Mouse (Mus musculus) cerebellum, postnatal 14 days (tissue): ENCODE measurements around the gene Golga2.

Experiments
- DNase-seq, 2 experiments: peaks; one replicate each; pipeline ENCODE4 v3.0.0; 2021; ENCODE audit warnings: mixed read lengths in 2 of 2

Gene Golga2

DNA sequence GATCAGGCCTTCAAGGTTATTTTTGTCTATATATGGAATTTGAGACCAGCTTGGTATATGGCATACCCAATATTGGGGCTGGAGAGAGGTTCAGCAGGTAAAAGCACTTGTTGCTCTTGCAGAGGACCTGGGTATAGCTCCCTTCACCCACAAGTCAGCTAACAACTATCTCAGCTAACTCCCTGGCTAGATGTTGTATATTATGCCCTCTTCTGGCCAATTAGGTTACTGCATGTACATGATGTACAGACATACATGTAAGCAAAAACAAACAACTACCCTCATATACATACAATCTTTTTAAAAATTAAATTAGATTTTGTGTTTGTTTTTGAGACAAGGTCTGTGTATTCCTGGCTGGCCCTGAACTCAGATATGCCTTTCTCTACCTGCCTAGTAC is 2.4 kb downstream of the Golga2 start:
- DNase-seq = peak; percentile 17 to 46

DNA sequence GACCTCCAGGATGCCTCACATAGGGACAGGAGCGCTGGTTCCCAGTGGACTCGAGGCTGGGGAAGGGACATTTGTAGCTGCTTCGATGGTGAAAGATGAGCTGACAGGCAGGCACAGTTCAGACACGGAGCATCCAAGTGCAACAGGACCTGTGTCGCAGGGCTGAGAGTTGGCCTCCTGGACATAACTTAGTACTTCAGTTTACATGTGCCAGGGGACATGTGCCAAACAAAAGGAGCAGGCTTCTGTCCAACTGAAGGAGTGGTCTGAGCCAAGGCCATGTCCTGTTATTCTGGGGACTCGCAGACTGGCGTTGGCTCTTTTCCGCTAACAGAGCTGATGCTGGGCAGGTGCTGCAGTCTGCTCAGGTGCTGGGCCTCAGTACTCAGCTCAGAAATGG is 7.2 kb downstream of the Golga2 start:
- peak; percentile 73 to 80 for DNase-seq

- DNase-seq = no peak
Measured at GRCm38 (mm10) chr2:32295285-32295684, 8.1 kb downstream of the Golga2 start.

- peak in 1 of 2 experiments; percentile 29 for DNase-seq
Measured at GRCm38 (mm10) chr2:32295842-32296241, 8.7 kb downstream of the Golga2 start.

- DNase-seq = no peak
Measured at GRCm38 (mm10) chr2:32299469-32299868, 12.3 kb downstream of the Golga2 start.

- DNase-seq = no peak
Measured at GRCm38 (mm10) chr2:32302952-32303351, 15.8 kb downstream of the Golga2 start.

- peak; percentile 79 to 84 for DNase-seq
Measured at GRCm38 (mm10) chr2:32304145-32304832, 17.1 kb downstream of the Golga2 start.

- DNase-seq = no peak
Measured at GRCm38 (mm10) chr2:32305668-32306067, 18.5 kb downstream of the Golga2 start.

- no peak for DNase-seq
Measured at GRCm38 (mm10) chr2:32306176-32306575, 19.0 kb downstream of the Golga2 start.

GRCm38 (mm10) chr2:32307247-32307798 is 20.1 kb downstream of the Golga2 start:
- DNase-seq = no peak

DNA sequence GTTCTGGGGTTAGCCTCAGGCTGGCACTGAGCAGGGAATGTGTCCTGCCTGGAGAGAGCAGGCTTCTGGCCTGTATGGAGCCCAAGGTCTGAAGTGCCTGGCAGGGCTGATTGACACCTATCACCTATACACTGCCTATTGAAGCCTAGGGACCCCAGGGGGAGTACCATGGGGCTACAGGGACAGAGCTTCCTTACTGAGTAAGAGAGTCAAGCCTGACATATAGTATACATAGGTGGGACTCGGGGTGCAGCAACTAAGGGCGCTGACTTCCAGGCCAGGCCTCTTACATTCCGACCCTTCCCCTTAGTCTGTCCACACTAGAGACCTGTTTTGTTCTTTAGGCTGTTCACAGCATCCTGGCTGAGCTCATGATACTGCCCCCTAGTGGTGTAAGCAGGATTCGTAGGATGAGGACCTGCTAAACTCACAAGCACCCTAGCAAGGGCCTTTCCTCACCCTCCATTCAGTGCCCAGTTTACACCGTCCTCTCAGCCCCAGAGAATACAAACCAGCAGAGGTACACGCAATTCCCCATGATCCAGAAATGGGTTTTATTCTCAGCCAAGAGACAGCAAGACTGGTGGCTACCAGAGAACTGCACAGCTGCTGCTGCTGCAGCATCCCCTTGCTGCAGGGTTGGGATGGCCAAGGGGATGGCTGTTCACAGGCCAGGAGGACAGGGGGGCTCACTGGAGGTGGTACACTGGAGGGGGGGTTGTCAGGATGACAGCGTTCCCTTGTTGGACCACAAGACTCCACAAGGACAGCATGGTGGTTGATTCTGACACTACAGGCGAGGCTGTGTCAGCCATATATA is 21.0 kb downstream of the Golga2 start:
- DNase-seq = peak; percentile 84 to 88

- no peak for DNase-seq
Measured at GRCm38 (mm10) chr2:32308870-32309568, 21.8 kb downstream of the Golga2 start.

- peak in 1 of 2 experiments; percentile 5 for DNase-seq
Measured at GRCm38 (mm10) chr2:32310096-32310845, 23.1 kb downstream of the Golga2 start.

- peak in 1 of 2 experiments; percentile 22 for DNase-seq
Measured at GRCm38 (mm10) chr2:32311443-32312317, 24.5 kb downstream of the Golga2 start.

DNA sequence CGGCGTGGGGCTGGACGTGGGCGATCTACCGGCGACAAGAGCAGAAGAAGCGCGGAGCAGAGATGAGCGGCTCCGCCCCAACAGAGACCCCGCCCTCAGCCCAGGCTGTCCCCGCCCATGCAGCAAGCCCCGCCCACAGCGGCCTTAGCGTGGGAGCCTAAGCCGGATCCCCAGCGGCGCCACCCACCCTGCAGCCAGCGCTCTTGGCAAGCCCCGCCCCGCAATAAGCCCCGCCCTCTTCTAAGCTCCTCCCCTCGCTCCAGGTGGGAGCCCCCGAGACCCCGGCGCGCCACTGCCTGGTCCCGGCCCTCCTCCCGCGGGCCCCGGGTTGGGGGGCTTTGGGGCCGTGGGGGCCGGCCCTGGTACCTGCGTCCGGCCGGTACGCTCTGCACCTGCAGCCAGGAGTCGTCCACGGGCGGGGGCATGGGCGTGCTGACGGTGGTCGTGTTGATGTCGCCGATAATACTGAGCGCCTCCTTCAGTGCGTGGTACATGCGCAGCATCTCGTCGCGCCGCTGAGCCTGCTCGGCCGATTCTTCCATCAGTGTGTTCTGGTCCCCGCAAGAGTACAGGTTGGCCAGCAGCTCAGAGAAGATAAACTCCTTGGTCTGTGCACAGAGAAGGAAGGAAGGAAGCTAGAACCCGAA is 25.3 kb downstream of the Golga2 start:
- peak; percentile 71 to 82 for DNase-seq

- no peak for DNase-seq
Measured at GRCm38 (mm10) chr2:32314831-32315230, 27.6 kb downstream of the Golga2 start.

DNA sequence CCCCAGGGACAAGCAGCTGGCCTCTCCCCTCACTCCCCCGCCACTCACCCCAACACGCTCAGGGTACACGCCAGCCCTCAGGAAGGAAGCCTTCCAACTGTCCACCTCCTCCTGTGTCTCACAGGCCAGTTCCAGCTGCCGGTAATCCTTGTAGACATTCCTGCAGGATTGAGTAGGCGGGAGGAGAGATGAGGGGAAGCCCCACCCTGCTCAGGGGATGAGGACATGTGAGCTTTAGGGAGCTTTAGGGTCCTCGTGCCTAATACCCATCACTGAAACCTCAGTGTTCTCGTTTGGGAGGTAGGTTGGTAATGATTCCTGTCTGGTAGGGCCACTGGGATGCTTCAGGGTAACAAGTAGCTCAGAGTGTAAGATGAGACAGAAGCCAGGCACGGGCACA is 28.6 kb downstream of the Golga2 start:
- no peak for DNase-seq

DNA sequence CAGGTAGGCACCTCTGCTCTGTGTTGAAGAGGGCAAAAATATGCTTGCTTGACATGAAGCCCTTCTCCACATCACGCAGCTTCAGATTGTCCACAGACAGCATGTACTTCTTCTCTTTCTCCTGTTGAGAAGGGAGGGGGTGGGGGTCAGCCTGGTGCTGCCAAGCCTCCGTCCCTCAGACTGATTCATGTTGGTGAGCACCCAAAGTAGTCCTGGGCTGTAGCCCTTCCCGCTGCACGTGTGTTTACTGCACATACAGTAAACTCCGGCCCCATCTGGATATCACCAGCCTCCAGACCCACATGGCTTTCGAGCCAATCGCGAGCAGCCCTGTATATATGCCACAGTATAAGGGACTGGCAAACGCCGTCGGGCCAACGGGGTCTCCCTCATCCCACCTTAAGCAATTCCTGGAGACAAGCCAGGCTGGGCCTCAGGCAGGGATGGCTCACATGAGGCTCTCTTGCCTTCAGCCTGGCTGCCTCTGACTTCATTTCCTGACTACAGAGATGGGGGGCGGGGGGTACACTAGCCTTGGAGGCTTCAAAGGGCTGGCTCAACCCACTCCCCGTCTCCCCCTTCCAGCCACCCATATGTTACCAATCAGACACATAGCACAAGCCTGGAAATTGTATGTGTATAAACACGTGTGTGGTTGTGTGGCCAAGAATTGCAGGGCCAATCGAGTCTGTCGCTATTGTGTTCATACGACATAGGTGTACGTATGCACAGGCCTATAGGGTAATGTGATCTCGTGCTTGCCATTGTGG is 29.9 kb downstream of the Golga2 start:
- DNase-seq = no peak

GRCm38 (mm10) chr2:32317791-32318417 is 30.7 kb downstream of the Golga2 start:
- DNase-seq = no peak
